Mouse (Mus musculus) B cell, adult 2 months (primary cell): ENCODE measurements around the gene Ssbp4.
A peak's percentile ranks its signal among the peaks of the same experiment; 100 is the strongest.

Experiments used
- DNase-seq, 2 experiments: peaks; one replicate each; pipeline ENCODE4 v3.0.0; 2022

Ssbp4 gene

GRCm38 (mm10) chr8:70608749-70609367 is at the start of gene Ssbp4:
Gene Ssbp4, minus strand, starts transcription at chr8:70608872.
- DNase-seq: no peak

DNA sequence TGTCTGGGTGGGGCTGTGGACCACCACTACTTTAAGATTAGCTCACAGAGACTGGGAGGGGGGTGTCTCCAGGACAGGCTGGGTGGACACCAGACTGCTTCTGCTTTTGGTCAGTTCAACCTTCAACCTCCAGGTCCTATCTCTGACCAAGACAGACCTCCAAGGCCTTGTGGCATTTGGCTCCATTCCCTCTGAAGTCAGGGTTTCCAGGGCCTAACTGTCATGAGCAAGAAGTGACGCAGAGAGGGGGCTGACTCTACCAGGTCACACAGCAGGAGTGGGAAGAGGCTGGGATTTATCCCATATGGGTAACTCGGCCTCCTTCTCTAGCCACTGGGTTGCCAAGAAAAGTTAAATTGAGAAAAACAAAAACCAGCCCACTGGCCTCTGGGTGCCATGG is 49.1 kb upstream of the Ssbp4 start:
- DNase-seq: no peak

GRCm38 (mm10) chr8:70657214-70657613 is 48.5 kb upstream of the Ssbp4 start:
- DNase-seq: no peak

GRCm38 (mm10) chr8:70656193-70656790 is 47.6 kb upstream of the Ssbp4 start:
- DNase-seq: no peak

DNA sequence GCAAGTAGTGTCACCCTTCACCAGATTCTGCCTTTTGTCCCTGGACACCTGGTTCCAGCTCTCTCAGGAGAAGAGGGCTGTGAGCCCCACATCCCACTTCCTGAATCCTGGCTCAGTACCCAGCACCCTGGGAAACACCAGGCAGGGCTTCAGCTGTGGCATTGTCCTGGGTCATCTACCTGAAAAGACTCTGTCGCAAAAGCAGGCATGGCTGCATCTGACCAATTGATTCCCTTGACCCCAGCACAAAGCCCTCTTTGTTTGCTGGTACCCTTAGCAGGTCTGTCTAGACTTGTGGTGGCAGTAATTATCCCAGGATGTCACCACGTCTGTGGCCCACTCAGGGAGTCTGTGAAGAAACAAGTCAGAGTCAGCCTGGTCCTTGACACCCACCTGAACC is 46.8 kb upstream of the Ssbp4 start:
- DNase-seq: no peak

GRCm38 (mm10) chr8:70654121-70654520 is 45.4 kb upstream of the Ssbp4 start:
- DNase-seq: peak; percentile 70 to 71

DNA sequence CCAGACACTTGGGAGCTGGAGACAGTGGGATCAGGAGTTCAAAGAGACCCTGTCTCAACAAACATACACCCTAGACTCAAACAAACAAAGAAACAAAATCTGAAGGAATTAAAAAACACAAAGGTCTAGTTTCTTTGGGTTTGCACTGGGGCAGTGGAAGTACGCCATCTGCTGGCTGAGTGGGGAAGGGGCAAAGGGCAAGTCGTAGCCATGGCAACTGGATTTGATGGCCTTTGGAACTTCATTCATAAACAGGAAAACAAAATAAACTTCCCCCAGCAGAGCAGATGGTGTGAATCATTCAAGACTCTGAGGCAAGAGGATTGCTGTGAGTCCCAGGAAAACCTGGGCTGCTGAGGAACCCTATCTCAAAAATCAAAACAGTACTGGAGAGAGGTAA is 44.6 kb upstream of the Ssbp4 start:
- DNase-seq: peak; percentile 87 to 88

DNA sequence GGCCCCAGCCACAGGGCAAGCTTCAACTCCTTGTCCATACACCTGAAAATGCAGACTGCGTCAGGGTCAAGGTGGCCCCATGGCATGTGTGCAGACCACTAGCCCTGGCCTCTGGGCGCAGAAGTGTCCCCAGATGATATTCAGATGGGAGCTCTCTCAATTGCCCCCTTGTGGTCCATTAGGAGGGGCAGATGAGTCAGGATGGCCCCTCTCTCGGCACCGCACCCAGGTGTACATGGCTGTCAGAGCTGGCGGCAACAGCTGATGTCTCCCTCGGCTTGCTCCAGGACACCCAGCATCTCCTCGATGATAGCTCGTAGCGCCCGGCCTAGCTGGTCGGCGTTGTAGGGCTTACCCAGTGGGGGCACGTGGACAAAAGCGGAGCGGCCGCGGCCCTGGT is 41.7 kb upstream of the Ssbp4 start:
- DNase-seq: no peak

GRCm38 (mm10) chr8:70649324-70649723 is 40.7 kb upstream of the Ssbp4 start:
- no peak for DNase-seq

- no peak for DNase-seq
Measured at GRCm38 (mm10) chr8:70648921-70649320, 40.2 kb upstream of the Ssbp4 start.

DNA sequence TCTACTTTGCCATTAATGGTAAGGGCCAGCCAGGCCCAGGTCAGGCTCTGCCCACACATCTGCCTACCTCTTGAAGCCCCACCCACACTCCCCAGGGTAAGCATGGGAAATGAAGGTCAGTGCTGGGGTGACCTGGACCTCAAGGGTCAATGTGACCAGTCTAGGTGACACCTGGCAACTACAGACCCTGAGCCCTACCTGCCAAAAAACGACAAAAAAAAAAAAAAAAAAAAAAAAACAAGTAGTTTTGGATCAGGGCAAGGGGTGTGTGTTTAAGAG is 39.4 kb upstream of the Ssbp4 start:
- no peak for DNase-seq

DNA sequence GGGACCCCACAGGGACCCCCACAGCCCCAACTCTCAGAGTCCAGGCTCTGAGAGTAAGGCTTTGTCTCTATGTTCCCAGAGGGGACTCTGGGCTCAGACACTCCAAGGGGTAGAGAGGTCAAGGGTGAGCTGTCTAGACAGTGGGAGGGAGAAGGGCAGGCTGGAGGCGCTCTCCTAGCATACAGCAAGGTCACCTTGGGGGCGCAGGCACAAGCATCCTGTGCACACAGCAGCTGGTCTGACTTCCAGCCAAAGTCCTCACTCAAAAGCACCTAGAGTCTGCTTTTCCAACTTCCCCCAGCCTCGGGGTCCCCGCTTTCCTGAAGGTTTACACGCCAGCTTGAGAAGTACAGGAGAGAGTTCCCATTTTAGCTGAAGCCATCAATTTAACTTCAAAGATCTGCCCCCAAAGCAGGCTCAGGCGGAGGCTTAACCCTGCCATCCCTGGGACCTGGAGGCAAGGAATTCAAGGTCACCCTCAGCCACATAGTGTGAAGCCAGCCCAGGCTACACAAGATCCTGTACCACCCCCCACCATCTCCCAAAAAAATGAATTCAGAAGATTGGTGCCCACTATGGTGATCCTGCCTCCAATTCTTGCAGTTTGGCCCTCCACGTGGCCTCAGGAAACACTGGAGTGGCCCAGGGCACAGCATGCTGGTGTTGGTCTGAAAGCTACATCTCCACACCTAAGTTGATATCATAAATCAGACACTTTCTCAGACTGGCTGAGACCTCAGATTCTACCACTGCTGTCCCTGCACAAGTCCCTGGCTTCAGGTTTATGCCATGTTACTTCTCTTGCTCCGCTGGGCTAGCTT is 38.9 kb upstream of the Ssbp4 start:
- DNase-seq: no peak

DNA sequence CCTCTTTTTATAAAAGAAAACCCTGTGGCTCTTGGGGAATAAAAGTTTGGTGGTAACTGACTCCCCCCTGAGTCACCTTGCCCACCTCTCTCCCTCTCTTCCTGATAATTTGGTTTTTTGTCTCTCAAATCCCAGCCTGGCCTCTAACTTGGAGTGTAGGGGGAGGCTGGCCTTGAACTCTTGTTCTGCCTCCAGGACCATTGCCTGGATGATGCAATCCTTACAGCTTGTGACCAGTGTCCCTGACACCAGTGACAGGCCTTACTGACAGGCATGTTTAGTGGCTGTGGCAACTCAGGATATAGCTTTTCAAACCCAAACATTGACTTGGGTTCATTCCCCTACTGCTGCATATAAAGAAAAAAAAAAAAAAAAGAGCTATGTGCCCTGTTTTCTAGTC is 38.1 kb upstream of the Ssbp4 start:
- DNase-seq: no peak

GRCm38 (mm10) chr8:70646369-70646768 is 37.7 kb upstream of the Ssbp4 start:
- no peak for DNase-seq

DNA sequence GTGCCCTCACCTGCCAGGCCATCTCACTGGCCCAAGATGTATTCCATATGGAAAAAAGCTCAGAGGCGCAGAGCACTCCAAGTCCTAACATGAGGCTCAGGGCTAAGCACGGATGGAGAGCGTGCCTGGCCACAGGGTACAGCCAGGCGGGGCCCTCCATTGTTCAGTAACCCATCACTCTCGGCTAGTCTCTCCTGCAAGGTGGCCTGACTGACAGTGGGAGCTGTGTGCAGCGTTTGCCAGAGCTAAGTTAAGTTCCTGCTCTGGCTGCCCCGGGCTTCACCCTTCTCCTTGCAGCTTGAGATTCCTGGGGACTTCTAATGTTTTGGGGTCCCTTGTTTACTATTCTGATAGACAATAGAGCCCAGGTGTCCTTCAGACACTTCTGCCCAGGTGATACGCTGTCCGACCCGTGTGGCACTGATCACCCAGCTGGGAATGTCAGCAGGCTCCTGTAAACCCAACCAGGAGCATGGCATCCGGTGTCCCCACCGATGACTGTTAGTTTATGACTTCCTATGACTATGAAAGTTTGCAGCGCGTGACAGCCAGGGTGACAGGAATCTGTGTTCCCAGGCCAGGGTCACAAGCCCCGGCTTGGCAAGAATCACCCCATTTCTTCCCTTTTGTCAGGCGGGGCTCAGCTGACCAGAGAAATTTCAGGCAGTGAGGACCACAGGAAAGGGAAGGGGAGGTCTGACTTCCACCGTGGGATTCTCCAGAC is 37.0 kb upstream of the Ssbp4 start:
- DNase-seq: no peak

GRCm38 (mm10) chr8:70644065-70644464 is 35.4 kb upstream of the Ssbp4 start:
- peak; percentile 62 to 65 for DNase-seq

- no peak for DNase-seq
Measured at GRCm38 (mm10) chr8:70643019-70643418, 34.3 kb upstream of the Ssbp4 start.

GRCm38 (mm10) chr8:70638752-70639151 is 30.1 kb upstream of the Ssbp4 start:
- DNase-seq: no peak

GRCm38 (mm10) chr8:70636838-70637237 is 28.2 kb upstream of the Ssbp4 start:
- peak; percentile 35 to 36 for DNase-seq

- DNase-seq: peak; percentile 57 to 61
Measured at GRCm38 (mm10) chr8:70635527-70635926, 26.9 kb upstream of the Ssbp4 start.

GRCm38 (mm10) chr8:70634066-70634465 is 25.4 kb upstream of the Ssbp4 start:
- DNase-seq: no peak

DNA sequence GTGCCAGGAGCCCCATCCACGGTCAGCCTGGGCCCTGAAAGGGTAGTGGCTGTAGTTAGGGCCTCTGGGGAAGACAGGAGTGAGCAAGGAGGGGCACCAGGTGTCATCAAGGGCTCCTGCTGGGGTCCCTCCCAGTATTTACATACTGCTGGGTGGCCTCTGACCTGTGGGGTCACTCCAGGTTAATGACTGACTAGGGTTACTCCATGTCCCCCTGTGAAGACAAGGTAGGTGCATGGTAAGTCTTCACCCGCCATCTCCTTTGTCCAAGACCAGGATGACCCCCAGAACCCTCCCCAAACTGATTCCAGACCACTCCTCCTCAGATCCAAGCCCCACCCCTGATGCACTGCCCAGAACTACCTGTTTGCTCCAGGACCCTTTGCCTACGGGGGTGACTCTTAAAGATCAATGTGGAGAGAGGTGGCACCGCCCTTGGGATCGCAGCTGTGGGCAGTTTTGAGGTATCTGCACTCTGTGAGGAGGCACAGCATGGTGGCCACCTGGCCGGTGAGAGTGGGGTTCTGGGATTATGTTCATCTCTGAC is 23.7 kb upstream of the Ssbp4 start, which contains the start of gene Gdf15:
TSS of gene Gdf15 (minus strand) at position 111 of the 547 bp plus-strand sequence.
- DNase-seq: no peak

DNA sequence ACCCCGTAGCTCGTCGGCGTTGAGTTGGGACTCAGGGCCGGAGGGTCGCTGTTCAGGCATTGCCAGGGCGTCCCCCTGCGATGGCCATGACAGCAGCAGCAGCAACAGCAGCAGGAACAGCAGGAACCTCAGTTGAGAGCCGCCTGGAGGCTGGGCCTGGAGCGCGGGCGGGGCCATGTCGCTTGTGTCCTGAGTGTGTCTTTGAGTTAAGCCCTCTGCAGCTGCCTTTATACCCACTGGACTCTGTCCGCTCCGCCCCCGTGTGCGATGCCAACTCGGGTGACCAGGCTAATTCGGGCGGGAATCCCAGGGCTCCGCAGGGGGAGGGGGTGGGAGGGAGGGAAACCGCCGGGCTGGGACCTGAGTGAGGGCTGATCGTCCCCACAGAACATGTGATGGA is 22.8 kb upstream of the Ssbp4 start:
- DNase-seq: no peak
